Mouse (Mus musculus): ENCODE data around the gene Trim61.
A peak's percentile ranks its signal among the peaks of the same experiment; 100 is the strongest.
"Not testable (repeated sequence)": the region's sequence is repeated elsewhere in the genome, so short reads cannot be mapped to it uniquely, and the experiment has no call there.

Gene Trim61

GRCm38 (mm10) chr8:65018423-65018822 lies at the start of gene Trim61, which contains the start of gene Trim60:
Gene Trim61, minus strand, starts transcription at chr8:65018523.
Gene Trim60, minus strand, starts transcription at chr8:65018584.
- DNase-seq, result no peak

GRCm38 (mm10) chr8:65067694-65068472 lies 49.6 kb upstream of the Trim61 start:
- no peak for DNase-seq

- no peak for DNase-seq
Observed at GRCm38 (mm10) chr8:65067031-65067430, 48.7 kb upstream of the Trim61 start.

- DNase-seq, result no peak
Observed at GRCm38 (mm10) chr8:65065622-65066021, 47.3 kb upstream of the Trim61 start.

GRCm38 (mm10) chr8:65064071-65064470 lies 45.7 kb upstream of the Trim61 start:
- DNase-seq, result no peak

GRCm38 (mm10) chr8:65062195-65062594 lies 43.9 kb upstream of the Trim61 start:
- no peak for DNase-seq

- DNase-seq, result no peak
Observed at GRCm38 (mm10) chr8:65056722-65057121, 38.4 kb upstream of the Trim61 start.

- DNase-seq, result no peak
Observed at GRCm38 (mm10) chr8:65053968-65054367, 35.6 kb upstream of the Trim61 start.

GRCm38 (mm10) chr8:65053554-65053953 lies 35.2 kb upstream of the Trim61 start:
- no peak for DNase-seq

- DNase-seq, result no peak
Observed at GRCm38 (mm10) chr8:65047801-65048200, 29.5 kb upstream of the Trim61 start.

GRCm38 (mm10) chr8:65047193-65047592 lies 28.9 kb upstream of the Trim61 start:
- no peak for DNase-seq

- no peak for DNase-seq
Observed at GRCm38 (mm10) chr8:65046565-65046964, 28.2 kb upstream of the Trim61 start.

GRCm38 (mm10) chr8:65037117-65037533 lies 18.8 kb upstream of the Trim61 start, which contains the start of gene Apela:
Gene Apela, minus strand, starts transcription at chr8:65037336.
- peak in 1 of 2 experiments; percentile 11 for DNase-seq

- no peak for DNase-seq
Observed at GRCm38 (mm10) chr8:65034136-65034535, 15.8 kb upstream of the Trim61 start.

- DNase-seq, result no peak
Observed at GRCm38 (mm10) chr8:65033056-65033455, 14.7 kb upstream of the Trim61 start.

- no peak for DNase-seq
Observed at GRCm38 (mm10) chr8:65032107-65032506, 13.8 kb upstream of the Trim61 start.

GRCm38 (mm10) chr8:65030735-65031485 lies 12.6 kb upstream of the Trim61 start:
- no peak for DNase-seq

- DNase-seq, result no peak
Observed at GRCm38 (mm10) chr8:65029776-65030175, 11.5 kb upstream of the Trim61 start.

GRCm38 (mm10) chr8:65028959-65029686 lies 10.8 kb upstream of the Trim61 start:
- no peak for DNase-seq

GRCm38 (mm10) chr8:65022485-65022884 lies 4.2 kb upstream of the Trim61 start:
- peak; percentile 77 to 84 for DNase-seq

GRCm38 (mm10) chr8:65007616-65008015 lies 10.7 kb downstream of the Trim61 start:
- DNase-seq, result not testable (repeated sequence)

GRCm38 (mm10) chr8:64998806-64999365 lies 19.4 kb downstream of the Trim61 start:
- no peak for DNase-seq

GRCm38 (mm10) chr8:64987731-64988130 lies 30.6 kb downstream of the Trim61 start, which contains the start of gene Trim75:
Gene Trim75, minus strand, starts transcription at chr8:64987831.
- DNase-seq, result no peak
